Mouse (Mus musculus): Measurements from ENCODE around the gene Fam219b. TPM values are rescaled to one million over a fixed set of nuclear protein-coding genes. Genes with fewer than 3 reads are reported as not detected.

Fam219b gene
- total RNA-seq, 1 experiment from 2014 or later, result 29.2 TPM

- DNase-seq, result no peak
Measured at GRCm38 (mm10) chr9:57565741-57566221, 28.5 kb downstream of the Fam219b start.

GRCm38 (mm10) chr9:57566846-57567245 lies 29.5 kb downstream of the Fam219b start:
- DNase-seq, result no peak

- no peak for DNase-seq
Measured at GRCm38 (mm10) chr9:57568500-57568899, 31.2 kb downstream of the Fam219b start.

GRCm38 (mm10) chr9:57574397-57574796 lies 37.1 kb downstream of the Fam219b start:
- DNase-seq, result no peak

- no peak for DNase-seq
Measured at GRCm38 (mm10) chr9:57575577-57575976, 38.2 kb downstream of the Fam219b start.

GRCm38 (mm10) chr9:57577144-57577849 lies 40.0 kb downstream of the Fam219b start:
- DNase-seq, result no peak

- no peak for DNase-seq
Measured at GRCm38 (mm10) chr9:57584991-57585390, 47.7 kb downstream of the Fam219b start.

- peak; percentile 84 for DNase-seq
Measured at GRCm38 (mm10) chr9:57589224-57590126, 52.1 kb downstream of the Fam219b start, which contains the start of gene Ulk3. Gene Ulk3, plus strand, starts transcription at chr9:57589452.

- no peak for DNase-seq
Measured at GRCm38 (mm10) chr9:57590726-57591125, 53.4 kb downstream of the Fam219b start.

Other genes with a start within 250 kb of the Fam219b start
- gene Ppcdc, start 97.4 kb upstream of the Fam219b start, total RNA-seq (2021), result 17.4 and 31.5 TPM in 2 replicates
- gene Scamp5, start 69.5 kb upstream of the Fam219b start, total RNA-seq (2021), result 10.8 and 14.4 TPM in 2 replicates
- 5.0 and 6.5 TPM in 2 replicates for gene Rpp25, start 33.5 kb upstream of the Fam219b start, total RNA-seq (2021)
- 410 and 447 TPM in 2 replicates for gene Cox5a, start 16.3 kb upstream of the Fam219b start, total RNA-seq (2021)
- 37.2 and 46.9 TPM in 2 replicates for gene Mpi, start 15.2 kb downstream of the Fam219b start, total RNA-seq (2021)
- gene Scamp2, start 23.4 kb downstream of the Fam219b start, total RNA-seq (2021), result 54.6 and 67.0 TPM in 2 replicates
- 18.3 and 27.5 TPM in 2 replicates for gene Ulk3, start 51.9 kb downstream of the Fam219b start, total RNA-seq (2021)
- gene Cplx3, start 68.8 kb downstream of the Fam219b start, total RNA-seq (2021), result not detected in 2 replicates
- gene Lman1l, start 83.2 kb downstream of the Fam219b start, total RNA-seq (2021), result not detected in 2 replicates
- 70.4 and 105 TPM in 2 replicates for gene Csk, start 116.1 kb downstream of the Fam219b start, total RNA-seq (2021)
- 5.5 TPM in 1 of 2 replicates, not detected in the other for gene Cyp1a2, start 146.2 kb downstream of the Fam219b start, total RNA-seq (2021)
- gene Cyp1a1, start 150.4 kb downstream of the Fam219b start, total RNA-seq (2021), result 0.12 and 0.57 TPM in 2 replicates
- gene Edc3, start 171.0 kb downstream of the Fam219b start, total RNA-seq (2021), result 10.5 and 11.2 TPM in 2 replicates
- 71.1 and 91.1 TPM in 2 replicates for gene Clk3, start 228.3 kb downstream of the Fam219b start, total RNA-seq (2021)